Mouse (Mus musculus) G1E (cell line): ENCODE measurements around the gene Rbp2. TPM values are rescaled to one million over a fixed set of nuclear protein-coding genes. Genes with fewer than 3 reads are reported as not detected.

Experiments used
- ATAC-seq: 2 replicates; pipeline ENCODE4 v1.8.0; 2016; ENCODE audit warnings: mild to moderate bottlenecking; ENCODE audit not compliant: insufficient number of reproducible peaks, poor library complexity, low FRiP score, severe bottlenecking; ENCODE audit errors: extremely low read depth
- DNase-seq: peaks from one replicate; pipeline ENCODE4 v3.0.0; 2012; ENCODE audit warnings: low spot score
- H3K27me3 ChIP-seq: 2 replicates; pipeline ENCODE4 v1.6.1; 2012; ENCODE audit warnings: mild to moderate bottlenecking, low read length, inconsistent platforms; ENCODE audit not compliant: insufficient read depth
- H3K36me3 ChIP-seq: replicated peaks from 2 replicates; pipeline ENCODE3; 2012; ENCODE audit warnings: mild to moderate bottlenecking, inconsistent platforms
- H3K4me1 ChIP-seq: 2 replicates; pipeline ENCODE4 v1.6.1; 2012; ENCODE audit warnings: low read depth, low read length, inconsistent platforms, mixed read lengths; ENCODE audit not compliant: insufficient read depth
- H3K4me3 ChIP-seq: 2 replicates; pipeline ENCODE4 v1.5.1; 2012; ENCODE audit warnings: low read depth, mild to moderate bottlenecking, inconsistent platforms, low read length, moderate library complexity, mixed read lengths
- H3K9me3 ChIP-seq: replicated peaks from 2 replicates; pipeline ENCODE4 v1.6.1; 2012; ENCODE audit warnings: inconsistent platforms
- CTCF ChIP-seq: IDR thresholded peaks from 2 replicates; pipeline ENCODE4 v1.5.1; 2012; ENCODE audit warnings: low read depth, low read length, inconsistent platforms, mixed read lengths
- GATA1 ChIP-seq: IDR thresholded peaks from 2 replicates; pipeline ENCODE4 v1.6.1; 2012; ENCODE audit warnings: borderline replicate concordance, low read length, inconsistent platforms, mixed read lengths
- GATA2 ChIP-seq: IDR thresholded peaks from 2 replicates; pipeline ENCODE4 v1.6.1; 2012; ENCODE audit warnings: low read depth, low read length, inconsistent platforms, borderline replicate concordance
- POLR2AphosphoS5 ChIP-seq: IDR thresholded peaks from 2 replicates; pipeline ENCODE4 v1.6.1; 2012; ENCODE audit warnings: low read depth, low read length, inconsistent platforms; ENCODE audit not compliant: insufficient replicate concordance
- TAL1 ChIP-seq: conservative IDR thresholded peaks from 2 replicates; pipeline ENCODE4 v1.6.1; 2012; ENCODE audit warnings: low read depth, low read length, inconsistent platforms, mixed read lengths
- polyA plus RNA-seq: library from polyadenylated mRNA; stranded (reverse); fragments of >175 nt; gene quantifications from 2 replicates; pipeline ENCODE4 v1.2.3, GENCODE M21; 2012
- total RNA-seq, 2 experiments: library from RNA; stranded (forward) in 1 of 2; stranded (reverse) in 1 of 2; fragments of 200-1000 nt in 1 of 2; fragments of >200 nt in 1 of 2; fragmentation: Nextera tagmentation in 1 of 2; gene quantifications; 2 replicates each; pipeline ENCODE4 v1.2.3; 2014 to 2017

Rbp2 gene
- total and polyA plus RNA-seq, 3 experiments: 0.39 TPM; not detected in 2

DNA sequence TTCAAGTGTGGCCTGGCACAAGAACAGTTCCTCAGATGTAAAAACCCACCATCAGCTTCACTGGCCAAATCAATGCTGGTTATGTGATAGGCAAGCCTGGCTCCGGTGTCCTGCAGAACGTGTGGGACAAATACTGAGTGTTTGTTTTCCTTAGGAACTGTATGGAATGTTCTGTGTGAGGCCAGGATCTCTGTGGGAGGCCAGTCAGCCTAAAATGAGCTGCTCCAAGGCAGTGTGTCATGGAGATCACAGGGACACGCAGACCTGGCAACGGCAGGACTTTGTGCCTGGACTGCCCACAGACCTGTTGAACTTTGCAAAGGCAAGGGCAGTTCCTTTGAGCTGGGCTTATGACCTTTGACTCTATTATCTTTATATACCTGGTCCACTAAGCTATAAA is 4.2 kb downstream of the Rbp2 start:
- TF ChIP-seq TAL1 (no peak), POLR2AphosphoS5 (no peak), CTCF (no peak), GATA2 (no peak), GATA1 (no peak)
- no peaks in the 10 kb centered on the region for H3K27me3 ChIP-seq
- ATAC-seq: no peak

GRCm38 (mm10) chr9:98491071-98491470 is 5.2 kb downstream of the Rbp2 start:
- no peaks in the 10 kb centered on the region for H3K36me3 ChIP-seq
- TF ChIP-seq TAL1: no peak
- TF ChIP-seq POLR2AphosphoS5: no peak
- TF ChIP-seq GATA1: no peak
- TF ChIP-seq GATA2: no peak
- TF ChIP-seq CTCF: no peak
- no peak overlapping the region for H3K4me3 ChIP-seq
- ATAC-seq: no peak
- peaks cover 87% of the 10 kb centered on the region for H3K4me1 ChIP-seq
- no peak for DNase-seq
- no peaks in the 10 kb centered on the region for H3K27me3 ChIP-seq
- no peaks in the 10 kb centered on the region for H3K9me3 ChIP-seq

More for the DNA sequence above, 4.2 kb downstream of the Rbp2 start:
- H3K4me1 ChIP-seq: peaks cover 87% of the 10 kb centered on the region
- H3K4me3 ChIP-seq: peak overlapping the region; percentile 47; the same call in 1 of the 2 replicates
- H3K9me3 ChIP-seq: no peaks in the 10 kb centered on the region
- no peaks in the 10 kb centered on the region for H3K36me3 ChIP-seq
- DNase-seq: no peak

DNA sequence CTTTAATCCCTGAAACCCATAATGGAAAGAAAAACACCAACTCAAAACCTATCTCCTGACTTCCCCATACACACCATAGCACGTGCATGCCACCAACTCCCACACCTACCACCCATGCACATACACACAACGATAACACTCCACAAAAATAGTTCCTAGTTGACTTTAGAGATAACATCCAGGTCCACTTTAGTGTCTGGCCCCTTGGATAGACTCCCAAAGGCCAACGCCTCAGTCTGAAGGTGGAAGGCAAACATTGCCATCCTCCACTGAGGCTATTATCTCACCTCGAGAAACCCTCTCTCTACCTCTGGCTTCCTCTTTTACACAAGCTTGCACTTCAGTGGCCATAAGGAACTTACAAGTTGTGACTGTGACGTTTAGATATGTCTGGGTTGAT is 6.3 kb downstream of the Rbp2 start:
- no peak for TF ChIP-seq GATA2
- 0 out of 2 replicates have a peak, but pooled peaks have one; percentile 14 for TF ChIP-seq TAL1
- peak; percentile 55 for ATAC-seq
- Histone ChIP-seq H3K36me3 (no peaks in the 10 kb centered on the region), H3K9me3 (no peaks in the 10 kb centered on the region), H3K4me3 (no peak overlapping the region), H3K27me3 (no peaks in the 10 kb centered on the region), H3K4me1 (peaks cover 87% of the 10 kb centered on the region)
- peak; percentile 14 for DNase-seq

DNA sequence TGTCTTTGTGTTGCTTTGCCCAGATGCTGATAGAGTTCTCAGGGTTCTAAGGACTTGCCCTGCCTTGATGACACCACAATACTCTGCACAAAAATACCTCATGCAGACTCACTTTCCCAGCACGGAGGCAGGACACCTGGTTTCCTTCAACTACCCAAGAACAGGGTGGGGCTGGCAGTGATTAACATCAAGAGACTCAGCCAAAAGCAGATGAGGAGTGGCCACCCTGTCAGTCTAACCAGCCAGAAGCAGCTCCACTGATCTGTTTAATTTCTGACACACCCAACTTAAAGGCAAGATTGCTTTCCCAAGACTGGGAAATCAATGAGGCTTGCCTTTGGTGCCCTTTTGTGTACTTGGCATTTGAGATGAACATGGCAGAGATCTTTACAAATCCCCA is 6.9 kb downstream of the Rbp2 start:
- H3K9me3 ChIP-seq: no peaks in the 10 kb centered on the region
- H3K4me3 ChIP-seq: no peak overlapping the region; the same call in 1 of the 2 replicates
- no peak for TF ChIP-seq GATA1
- TF ChIP-seq TAL1: no peak
- no peak for TF ChIP-seq CTCF
- no peak for TF ChIP-seq POLR2AphosphoS5
- H3K36me3 ChIP-seq: no peaks in the 10 kb centered on the region
- ATAC-seq: 0 out of 2 replicates have a peak, but pooled peaks have one; percentile 10
- peaks cover 83% of the 10 kb centered on the region for H3K4me1 ChIP-seq
- H3K27me3 ChIP-seq: no peaks in the 10 kb centered on the region
- no peak for DNase-seq

- Histone ChIP-seq H3K9me3 (no peaks in the 10 kb centered on the region), H3K4me3 (no peak overlapping the region), H3K27me3 (peaks cover 11% of the 10 kb centered on the region; the same call in 1 of the 2 replicates), H3K36me3 (no peaks in the 10 kb centered on the region), H3K4me1 (peaks cover 43% of the 10 kb centered on the region)
- DNase-seq: no peak
- ATAC-seq: no peak
- TF ChIP-seq CTCF: no peak
- TF ChIP-seq TAL1: no peak
- no peak for TF ChIP-seq GATA1
- no peak for TF ChIP-seq GATA2
- TF ChIP-seq POLR2AphosphoS5: no peak
Measured at GRCm38 (mm10) chr9:98497157-98497556, 11.2 kb downstream of the Rbp2 start.

DNA sequence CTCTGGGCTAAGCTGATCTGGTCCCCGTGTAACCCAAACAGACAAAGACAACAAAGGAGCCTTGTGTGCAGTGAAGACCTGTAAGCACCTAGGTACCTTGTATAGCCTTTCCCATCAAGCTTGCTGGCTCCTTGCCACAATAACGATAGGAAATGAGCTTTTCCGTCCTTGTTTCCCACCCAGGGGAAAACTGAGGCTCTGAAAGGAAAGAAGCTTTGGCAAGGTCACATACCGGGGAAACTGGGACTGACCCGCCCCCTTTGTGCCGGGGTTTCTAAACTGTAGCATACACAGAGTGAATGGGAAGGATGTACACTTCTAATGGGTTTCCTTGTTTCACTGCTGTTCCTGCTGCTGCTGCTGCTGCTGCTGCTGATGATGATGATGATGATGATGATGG is 12.1 kb downstream of the Rbp2 start:
- Histone ChIP-seq H3K9me3 (no peaks in the 10 kb centered on the region), H3K4me3 (no peak overlapping the region), H3K27me3 (peaks cover 11% of the 10 kb centered on the region; the same call in 1 of the 2 replicates), H3K4me1 (peaks cover 35% of the 10 kb centered on the region), H3K36me3 (no peaks in the 10 kb centered on the region)
- no peak for ATAC-seq
- TF ChIP-seq GATA2 (no peak), CTCF (no peak), TAL1 (no peak), GATA1 (no peak), POLR2AphosphoS5 (no peak)
- no peak for DNase-seq

DNA sequence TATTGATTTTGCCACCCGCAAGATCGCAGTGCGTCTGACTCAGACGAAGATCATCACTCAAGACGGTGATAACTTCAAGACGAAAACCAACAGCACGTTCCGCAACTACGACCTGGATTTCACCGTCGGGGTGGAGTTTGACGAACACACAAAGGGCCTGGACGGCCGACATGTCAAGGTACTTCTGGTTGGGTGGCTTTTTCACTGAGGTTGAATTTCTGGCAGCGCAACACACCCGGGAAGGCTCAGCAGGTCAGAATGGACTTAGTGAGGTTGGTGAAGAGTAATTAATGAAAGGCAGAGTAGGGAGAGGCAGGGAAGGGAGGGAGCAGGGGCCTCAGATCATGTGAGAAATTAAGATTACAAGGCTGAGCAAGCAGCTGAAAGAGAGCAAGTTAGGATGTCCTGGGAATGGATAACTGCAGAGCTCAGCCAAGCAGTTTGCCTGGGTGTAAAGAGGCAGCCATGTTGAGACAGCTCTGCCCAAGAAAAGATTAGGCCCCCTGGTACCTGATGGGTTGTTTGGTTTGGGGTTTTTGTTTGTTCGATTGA is 12.9 kb downstream of the Rbp2 start:
- DNase-seq (no peak), ATAC-seq (no peak)
- Histone ChIP-seq H3K27me3 (peaks cover 11% of the 10 kb centered on the region; the same call in 1 of the 2 replicates), H3K4me1 (peaks cover 27% of the 10 kb centered on the region), H3K9me3 (no peaks in the 10 kb centered on the region), H3K4me3 (no peak overlapping the region), H3K36me3 (no peaks in the 10 kb centered on the region)
- no peak for TF ChIP-seq GATA2
- TF ChIP-seq GATA1: no peak
- no peak for TF ChIP-seq POLR2AphosphoS5
- TF ChIP-seq TAL1: no peak
- no peak for TF ChIP-seq CTCF
